Mouse (Mus musculus): ENCODE results near the gene H2-T24. TPM values are rescaled to one million over a fixed set of nuclear protein-coding genes. Genes with fewer than 3 reads are reported as not detected.

The H2-T24 gene
- polyA plus RNA-seq, 1 experiment from 2014 or later = 1.4 TPM

- ATAC-seq = no peak
- no peaks in the 10 kb centered on the region for H3K9me3 ChIP-seq (ENCODE audit: control insufficient read depth)
- 94% methylated on average over 7 of the region's 7 CpGs for WGBS
- H3K9ac ChIP-seq (ENCODE audit: low read depth, low read length) = no peak overlapping the region
- H3K27ac ChIP-seq (ENCODE audit: low read depth, low read length) = no peak overlapping the region
- no peak overlapping the region for H3K4me3 ChIP-seq (ENCODE audit: low read depth, low read length)
- no peaks in the 10 kb centered on the region for H3K36me3 ChIP-seq (ENCODE audit: control insufficient read depth, insufficient read depth)
- no peaks in the 10 kb centered on the region for H3K4me1 ChIP-seq (replicated peaks; ENCODE audit: control insufficient read depth, insufficient read depth, low read length)
- no peaks in the 10 kb centered on the region for H3K27me3 ChIP-seq (replicated peaks; ENCODE audit: control insufficient read depth, insufficient read depth, low read length)
- TF ChIP-seq CTCF (IDR thresholded peaks at IDR 0.05; ENCODE audit: low read depth) = no peak
- no peak overlapping the region for H3K4me2 ChIP-seq (replicated peaks; ENCODE audit: low read depth)
Measured at GRCm38 (mm10) chr17:36003331-36003730, 17.0 kb downstream of the H2-T24 start.

- ATAC-seq = no peak
- H3K4me2 ChIP-seq (replicated peaks; ENCODE audit: low read depth) = no peak overlapping the region
- no peak for TF ChIP-seq CTCF (IDR thresholded peaks at IDR 0.05; ENCODE audit: low read depth)
- no peak overlapping the region for H3K4me3 ChIP-seq (ENCODE audit: low read depth, low read length)
- 98% methylated on average over 6 of the region's 6 CpGs for WGBS
- H3K27me3 ChIP-seq (replicated peaks; ENCODE audit: control insufficient read depth, insufficient read depth, low read length) = no peaks in the 10 kb centered on the region
- H3K9me3 ChIP-seq (ENCODE audit: control insufficient read depth) = no peaks in the 10 kb centered on the region
- H3K27ac ChIP-seq (ENCODE audit: low read depth, low read length) = no peak overlapping the region
- peaks cover 8% of the 10 kb centered on the region for H3K4me1 ChIP-seq (replicated peaks; ENCODE audit: control insufficient read depth, insufficient read depth, low read length)
- H3K36me3 ChIP-seq (ENCODE audit: control insufficient read depth, insufficient read depth) = no peaks in the 10 kb centered on the region
- H3K9ac ChIP-seq (ENCODE audit: low read depth, low read length) = no peak overlapping the region
Measured at GRCm38 (mm10) chr17:36001966-36002365, 18.4 kb downstream of the H2-T24 start.

GRCm38 (mm10) chr17:36001121-36001897 lies 19.1 kb downstream of the H2-T24 start:
- no peaks in the 10 kb centered on the region for H3K9me3 ChIP-seq (ENCODE audit: control insufficient read depth)
- H3K27ac ChIP-seq (ENCODE audit: low read depth, low read length) = no peak overlapping the region
- no peak overlapping the region for H3K4me3 ChIP-seq (ENCODE audit: low read depth, low read length)
- ATAC-seq = no peak
- no peak overlapping the region for H3K9ac ChIP-seq (ENCODE audit: low read depth, low read length)
- peaks cover 8% of the 10 kb centered on the region for H3K4me1 ChIP-seq (replicated peaks; ENCODE audit: control insufficient read depth, insufficient read depth, low read length)
- TF ChIP-seq CTCF (IDR thresholded peaks at IDR 0.05; ENCODE audit: low read depth) = no peak
- H3K4me2 ChIP-seq (replicated peaks; ENCODE audit: low read depth) = no peak overlapping the region
- WGBS = 86% methylated on average over 12 of the region's 12 CpGs
- no peaks in the 10 kb centered on the region for H3K36me3 ChIP-seq (ENCODE audit: control insufficient read depth, insufficient read depth)
- no peaks in the 10 kb centered on the region for H3K27me3 ChIP-seq (replicated peaks; ENCODE audit: control insufficient read depth, insufficient read depth, low read length)

- Histone ChIP-seq H3K27ac (ENCODE audit: low read depth, low read length) (no peak overlapping the region), H3K4me3 (ENCODE audit: low read depth, low read length) (no peak overlapping the region), H3K4me1 (replicated peaks; ENCODE audit: control insufficient read depth, insufficient read depth, low read length) (peaks cover 8% of the 10 kb centered on the region), H3K9ac (ENCODE audit: low read depth, low read length) (no peak overlapping the region), H3K4me2 (replicated peaks; ENCODE audit: low read depth) (no peak overlapping the region), H3K27me3 (replicated peaks; ENCODE audit: control insufficient read depth, insufficient read depth, low read length) (no peaks in the 10 kb centered on the region), H3K9me3 (ENCODE audit: control insufficient read depth) (no peaks in the 10 kb centered on the region), H3K36me3 (ENCODE audit: control insufficient read depth, insufficient read depth) (no peaks in the 10 kb centered on the region)
- 46% methylated on average over 4 of the region's 4 CpGs for WGBS
- TF ChIP-seq CTCF (IDR thresholded peaks at IDR 0.05; ENCODE audit: low read depth) = no peak
- no peak for ATAC-seq
Measured at GRCm38 (mm10) chr17:36000349-36000748, 20.0 kb downstream of the H2-T24 start.

- 84% methylated on average over 7 of the region's 7 CpGs for WGBS
- ATAC-seq = no peak
- no peaks in the 10 kb centered on the region for H3K9me3 ChIP-seq (ENCODE audit: control insufficient read depth)
- H3K27ac ChIP-seq (ENCODE audit: low read depth, low read length) = no peak overlapping the region
- TF ChIP-seq CTCF (IDR thresholded peaks at IDR 0.05; ENCODE audit: low read depth) = no peak
- no peak overlapping the region for H3K4me2 ChIP-seq (replicated peaks; ENCODE audit: low read depth)
- H3K4me1 ChIP-seq (replicated peaks; ENCODE audit: control insufficient read depth, insufficient read depth, low read length) = peaks cover 8% of the 10 kb centered on the region
- H3K4me3 ChIP-seq (ENCODE audit: low read depth, low read length) = no peak overlapping the region
- no peaks in the 10 kb centered on the region for H3K36me3 ChIP-seq (ENCODE audit: control insufficient read depth, insufficient read depth)
- no peak overlapping the region for H3K9ac ChIP-seq (ENCODE audit: low read depth, low read length)
- no peaks in the 10 kb centered on the region for H3K27me3 ChIP-seq (replicated peaks; ENCODE audit: control insufficient read depth, insufficient read depth, low read length)
Measured at GRCm38 (mm10) chr17:35999356-35999755, 21.0 kb downstream of the H2-T24 start.

- TF ChIP-seq CTCF (IDR thresholded peaks at IDR 0.05; ENCODE audit: low read depth) = no peak
- no peaks in the 10 kb centered on the region for H3K36me3 ChIP-seq (ENCODE audit: control insufficient read depth, insufficient read depth)
- H3K4me3 ChIP-seq (ENCODE audit: low read depth, low read length) = no peak overlapping the region
- 78% methylated on average over 6 of the region's 6 CpGs for WGBS
- ATAC-seq = no peak
- H3K27ac ChIP-seq (ENCODE audit: low read depth, low read length) = no peak overlapping the region
- no peaks in the 10 kb centered on the region for H3K27me3 ChIP-seq (replicated peaks; ENCODE audit: control insufficient read depth, insufficient read depth, low read length)
- no peak overlapping the region for H3K9ac ChIP-seq (ENCODE audit: low read depth, low read length)
- H3K4me2 ChIP-seq (replicated peaks; ENCODE audit: low read depth) = no peak overlapping the region
- H3K9me3 ChIP-seq (ENCODE audit: control insufficient read depth) = no peaks in the 10 kb centered on the region
- H3K4me1 ChIP-seq (replicated peaks; ENCODE audit: control insufficient read depth, insufficient read depth, low read length) = peaks cover 8% of the 10 kb centered on the region
Measured at GRCm38 (mm10) chr17:35998545-35999305, 21.6 kb downstream of the H2-T24 start.
